Mouse (Mus musculus): ENCODE results near the gene Ddr1.

Ddr1 gene

GRCm38 (mm10) chr17:35635202-35635601 is 69.2 kb downstream of the Ddr1 start:
- DNase-seq (ENCODE audit: low read depth) = peak; percentile 46

- peak; percentile 24 for DNase-seq (ENCODE audit: low read depth)
Observed at GRCm38 (mm10) chr17:35633992-35634391, 70.4 kb downstream of the Ddr1 start.
